Mouse (Mus musculus) heart, adult 2 months (tissue): ENCODE measurements around the gene 3110082I17Rik. TPM values are rescaled to one million over a fixed set of nuclear protein-coding genes. Genes with fewer than 3 reads are reported as not detected.

ENCODE experiments used
- DNase-seq, 2 experiments: peaks; one replicate each; pipeline ENCODE4 v3.0.0; 2021
- H3K27ac ChIP-seq: fragments of 200-600 bp; 2 replicates; pipeline ENCODE4 v1.8.1; 2022
- H3K27me3 ChIP-seq: fragments of 200-500 bp; 2 replicates; pipeline ENCODE4 v1.6.1; 2012; ENCODE audit warnings: mild to moderate bottlenecking, low read length, inconsistent platforms, mixed read lengths; ENCODE audit not compliant: control insufficient read depth, insufficient read depth
- H3K36me3 ChIP-seq: fragments of 200-500 bp; 2 replicates; pipeline ENCODE4 v1.6.1; 2012; ENCODE audit warnings: low read length, inconsistent platforms; ENCODE audit not compliant: control insufficient read depth, insufficient read depth
- H3K4me1 ChIP-seq: fragments of 200-500 bp; 2 replicates; pipeline ENCODE4 v1.6.1; 2011; ENCODE audit warnings: low read length; ENCODE audit not compliant: control insufficient read depth, insufficient read depth
- H3K4me3 ChIP-seq: fragments of 200-600 bp; 2 replicates; pipeline ENCODE4 v1.8.1; 2022
- H3K79me2 ChIP-seq: fragments of 200-500 bp; replicated peaks from 2 replicates; pipeline ENCODE4 v1.6.1; 2012; ENCODE audit warnings: mild to moderate bottlenecking, inconsistent platforms, low read length, moderate library complexity, mixed read lengths; ENCODE audit not compliant: control insufficient read depth, insufficient read depth
- H3K9ac ChIP-seq: fragments of 200-500 bp; 2 replicates; pipeline ENCODE4 v1.6.1; 2012; ENCODE audit warnings: low read depth, mild to moderate bottlenecking, control low read depth, inconsistent platforms, low read length, mixed read lengths
- CTCF ChIP-seq: fragments of 200-600 bp; IDR thresholded peaks from 2 replicates; pipeline ENCODE4 v1.8.1; 2022; ENCODE audit warnings: antibody characterized with exemption, mild to moderate bottlenecking, moderate library complexity
- EP300 ChIP-seq: fragments of 200-500 bp; IDR thresholded peaks from 2 replicates; pipeline ENCODE4 v1.6.1; 2011; ENCODE audit warnings: low read depth, low read length, control low read depth; ENCODE audit not compliant: insufficient read depth
- POLR2A ChIP-seq: fragments of 200-500 bp; IDR thresholded peaks from 2 replicates; pipeline ENCODE4 v1.6.1; 2011; ENCODE audit warnings: mild to moderate bottlenecking, low read depth, low read length, control low read depth; ENCODE audit not compliant: insufficient read depth
- WGBS: fragments of 180-500 bp; shearing (Covaris S2); methylation state at CpG from one replicate; pipeline ENCODE4 v1.1.7; 2018; 5-methylcytosine and 5-hydroxymethylcytosine counted together
- intact Hi-C: fragments of 180-260 bp; cut with DNase I; formaldehyde crosslinking; loops from one replicate; pipeline ENCODE4 v1.15.1; 2025
- polyA plus RNA-seq: library from polyadenylated mRNA; depleted of rRNA; stranded (reverse); fragments of >200 nt; gene quantifications from 2 replicates; pipeline ENCODE4 v1.2.3, GENCODE M21; 2012
- total RNA-seq, 2 experiments: library from RNA; stranded (reverse); gene quantifications; 2 replicates each; pipeline ENCODE4 v1.2.3; 2021

Gene 3110082I17Rik
- total and polyA plus RNA-seq, 3 experiments = 4.9 to 5.7 (median 5.6) TPM

- H3K4me1 ChIP-seq = peaks cover 59% of the 10 kb centered on the region
- WGBS = 27% methylated on average over 18 of the region's 18 CpGs
- H3K27ac ChIP-seq = peak overlapping the region; percentile 99
- intact Hi-C loops = loop anchor here (10.0 kb wide), 1 partner anchor 413 kb away; the partner anchor contains the start of gene Mafk
- H3K4me3 ChIP-seq = peak overlapping the region; percentile 100
- peaks cover 2% of the 10 kb centered on the region; the same call in 1 of the 2 replicates for H3K36me3 ChIP-seq
- TF ChIP-seq POLR2A = peak; percentile 59; the same call in 1 of the 2 replicates
- no peak; the same call in 1 of the 2 replicates for TF ChIP-seq EP300
- H3K79me2 ChIP-seq = no peaks in the 10 kb centered on the region; the same call in 1 of the 2 replicates
- peak in 1 of 2 experiments; percentile 69 for DNase-seq
- peak overlapping the region; percentile 63 for H3K9ac ChIP-seq
- no peaks in the 10 kb centered on the region for H3K27me3 ChIP-seq
Observed at GRCm38 (mm10) chr5:139381586-139382513, 78.5 kb downstream of the 3110082I17Rik start.

- peak; percentile 97 to 98 for DNase-seq
- Histone ChIP-seq H3K36me3 (peaks cover 2% of the 10 kb centered on the region; the same call in 1 of the 2 replicates), H3K4me1 (peaks cover 56% of the 10 kb centered on the region), H3K9ac (peak overlapping the region; percentile 89), H3K4me3 (peak overlapping the region; percentile 100), H3K27ac (peak overlapping the region; percentile 99), H3K79me2 (no peaks in the 10 kb centered on the region), H3K27me3 (no peaks in the 10 kb centered on the region)
- intact Hi-C loops = loop anchor here (10.0 kb wide), 1 partner anchor 414 kb away; the partner anchor contains the start of gene Mafk
- TF ChIP-seq CTCF = no peak
- TF ChIP-seq POLR2A = peak; percentile 62
- peak; percentile 27; the same call in 1 of the 2 replicates for TF ChIP-seq EP300
- 1% methylated on average over 69 of the region's 73 CpGs for WGBS
Observed at GRCm38 (mm10) chr5:139380385-139381248, 79.7 kb downstream of the 3110082I17Rik start.

- Histone ChIP-seq H3K79me2 (no peaks in the 10 kb centered on the region), H3K27me3 (no peaks in the 10 kb centered on the region), H3K4me3 (peak overlapping the region; percentile 100), H3K4me1 (peaks cover 49% of the 10 kb centered on the region), H3K27ac (peak overlapping the region; percentile 98), H3K9ac (peak overlapping the region; percentile 39), H3K36me3 (peaks cover 2% of the 10 kb centered on the region; the same call in 1 of the 2 replicates)
- WGBS = 11% methylated on average over 8 of the region's 8 CpGs
- intact Hi-C loops = loop anchor here (10.0 kb wide), 1 partner anchor 415 kb away; the partner anchor contains the start of gene Mafk
- TF ChIP-seq EP300 = no peak
- TF ChIP-seq POLR2A = no peak; the same call in 1 of the 2 replicates
- no peak for TF ChIP-seq CTCF
- no peak for DNase-seq
Observed at GRCm38 (mm10) chr5:139379771-139380384, 80.4 kb downstream of the 3110082I17Rik start.

- no peaks in the 10 kb centered on the region for H3K79me2 ChIP-seq
- no peaks in the 10 kb centered on the region for H3K27me3 ChIP-seq
- DNase-seq = peak; percentile 79 to 90
- WGBS = 16% methylated on average over 21 of the region's 21 CpGs
- peak overlapping the region; percentile 5; the same call in 1 of the 2 replicates for H3K4me3 ChIP-seq
- H3K4me1 ChIP-seq = peaks cover 43% of the 10 kb centered on the region
- intact Hi-C loops = no loop called here
- H3K27ac ChIP-seq = peak overlapping the region; percentile 98
- H3K36me3 ChIP-seq = peaks cover 2% of the 10 kb centered on the region; the same call in 1 of the 2 replicates
- H3K9ac ChIP-seq = peak overlapping the region; percentile 36; the same call in 1 of the 2 replicates
- TF ChIP-seq EP300 = peak; percentile 96
- no peak for TF ChIP-seq CTCF
- peak; percentile 50; the same call in 1 of the 2 replicates for TF ChIP-seq POLR2A
Observed at GRCm38 (mm10) chr5:139378986-139379629, 81.2 kb downstream of the 3110082I17Rik start.

- Histone ChIP-seq H3K4me3 (no peak overlapping the region), H3K9ac (no peak overlapping the region), H3K4me1 (peaks cover 39% of the 10 kb centered on the region), H3K27ac (peak overlapping the region; percentile 98), H3K27me3 (no peaks in the 10 kb centered on the region), H3K36me3 (no peaks in the 10 kb centered on the region; the same call in 1 of the 2 replicates), H3K79me2 (no peaks in the 10 kb centered on the region)
- TF ChIP-seq CTCF = no peak
- no peak for TF ChIP-seq POLR2A
- no peak for TF ChIP-seq EP300
- DNase-seq = no peak
- 54% methylated on average over 7 of the region's 7 CpGs for WGBS
- intact Hi-C loops = no loop called here
Observed at GRCm38 (mm10) chr5:139378271-139378556, 82.1 kb downstream of the 3110082I17Rik start.
